Mouse (Mus musculus) adrenal gland, adult 2 months (tissue): ENCODE data around the gene Nbas. TPM values are rescaled to one million over a fixed set of nuclear protein-coding genes. Genes with fewer than 3 reads are reported as not detected.

ENCODE experiments used
- DNase-seq: peaks from one replicate; pipeline ENCODE4 v3.0.0; 2021
- polyA plus RNA-seq: library from polyadenylated mRNA; depleted of rRNA; stranded (reverse); fragments of >200 nt; gene quantifications from 2 replicates; pipeline ENCODE4 v1.2.3, GENCODE M21; 2012; rRNA removed
- total RNA-seq, 2 experiments: library from RNA; stranded (reverse); gene quantifications; 2 replicates each; pipeline ENCODE4 v1.2.3; 2021

The Nbas gene
- total and polyA plus RNA-seq, 3 experiments: 10.0 to 31.4 (median 23.2) TPM

DNA sequence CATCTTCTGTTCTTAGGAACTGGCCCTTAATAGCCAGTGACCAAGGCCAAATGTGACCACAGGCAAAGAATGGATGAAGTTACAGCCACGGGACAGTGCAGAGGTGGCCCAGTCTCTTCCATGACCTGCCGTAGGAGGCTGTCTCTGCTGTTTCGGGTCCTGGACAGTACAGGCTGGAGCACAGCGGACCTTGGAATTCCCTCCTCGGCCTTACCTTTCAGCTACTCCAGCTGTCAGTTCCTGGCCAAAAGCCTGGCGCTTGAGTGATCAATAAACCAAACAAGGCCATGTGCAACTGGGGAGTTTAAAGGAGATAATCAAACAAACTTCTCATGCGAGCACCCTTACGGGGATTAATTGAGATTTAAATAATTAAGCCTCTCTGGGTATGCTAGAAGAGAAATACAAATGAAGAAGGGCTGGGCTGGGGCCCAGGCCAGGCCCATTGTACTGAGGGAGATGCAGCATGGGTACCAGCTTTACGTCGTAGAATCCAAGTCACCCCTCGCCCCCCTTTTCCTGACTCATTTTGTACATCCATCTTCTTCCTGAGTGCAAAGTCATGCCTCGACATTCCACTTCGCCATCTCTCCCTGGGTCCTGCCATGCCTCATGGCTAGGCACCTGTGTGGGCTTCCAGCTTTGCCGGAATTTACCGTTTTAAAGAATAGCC is 353.4 kb downstream of the Nbas start:
- no peak for DNase-seq

DNA sequence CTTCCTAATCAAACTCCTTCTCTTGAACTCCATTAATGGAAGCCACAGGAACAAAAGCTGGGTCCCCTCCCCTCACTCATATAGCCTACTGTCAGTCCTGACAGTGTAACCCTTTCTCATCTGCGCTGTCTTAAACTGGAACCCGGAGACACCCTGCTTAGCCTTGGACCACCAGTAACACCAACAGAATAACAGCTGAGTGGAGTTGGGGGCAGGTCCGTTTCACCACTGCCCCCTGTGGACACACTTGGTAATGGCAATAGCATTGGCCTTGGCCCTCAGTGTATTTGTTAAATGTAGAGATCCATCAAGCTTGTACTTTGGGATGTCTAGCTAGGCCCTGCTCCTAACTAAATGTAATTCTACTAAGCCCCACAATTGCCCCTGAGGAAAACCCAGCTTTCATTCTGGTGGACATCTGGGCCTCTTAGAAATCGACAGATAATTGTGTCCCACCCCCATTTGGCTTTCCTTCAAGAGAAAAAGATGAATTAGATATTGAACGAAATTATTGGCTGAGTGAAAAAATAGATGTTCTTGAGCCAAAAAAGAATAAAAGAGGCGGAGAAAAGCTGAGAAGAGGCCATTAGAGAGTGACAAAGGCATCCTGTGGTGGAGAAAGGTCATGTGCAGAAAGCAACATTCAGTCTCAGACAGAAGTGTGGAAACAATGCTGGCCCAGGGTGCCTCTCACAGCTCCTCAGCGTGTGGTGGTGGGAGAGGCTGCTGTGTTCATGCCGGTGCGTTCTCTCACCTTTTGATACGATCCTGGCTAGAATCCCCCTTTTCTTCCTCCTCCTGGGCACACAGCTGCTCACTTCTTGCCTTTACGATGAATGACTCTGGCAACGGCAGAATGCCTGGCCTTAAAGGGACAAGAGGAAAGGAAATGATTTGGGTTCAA is 358.1 kb downstream of the Nbas start:
- DNase-seq: no peak

Other genes starting within 250 kb of the Nbas start
- gene Ddx1, start 19.9 kb upstream of the Nbas start, total RNA-seq: 100 to 1,000 TPM in 1 of 2 experiments, 10 to 100 TPM in 1; 68.8 to 105 TPM
- 0.83 and 0.91 TPM in 2 replicates for gene Ddx1, start 19.9 kb upstream of the Nbas start, polyA plus RNA-seq